Mouse (Mus musculus) large intestine, adult 2 months (tissue): ENCODE measurements at regions not wholly inside any gene's neighbourhood (a gene's known extent, or its start where the extent isn't known, plus 50 kb on each side); places are given as distances from the start of the nearest gene placed in this dataset.

ENCODE experiments used
- DNase-seq: peaks from one replicate; pipeline ENCODE4 v3.0.0-alpha.2; 2012; ENCODE audit warnings: low read depth, low spot score
- WGBS: fragments of 180-500 bp; shearing (Covaris S2); methylation state at CpG from one replicate; pipeline ENCODE4 v1.1.7; 2018; 5-methylcytosine and 5-hydroxymethylcytosine counted together

- no peak for DNase-seq
- WGBS: 53% methylated on average over 5 of the region's 5 CpGs
Measured at GRCm38 (mm10) chr4:105606731-105607130, 182.9 kb upstream of the Gm12728 start.

GRCm38 (mm10) chr4:105610917-105611316 lies 178.8 kb upstream of the Gm12728 start:
- no peak for DNase-seq
- 57% methylated on average over 6 of the region's 6 CpGs for WGBS

DNA sequence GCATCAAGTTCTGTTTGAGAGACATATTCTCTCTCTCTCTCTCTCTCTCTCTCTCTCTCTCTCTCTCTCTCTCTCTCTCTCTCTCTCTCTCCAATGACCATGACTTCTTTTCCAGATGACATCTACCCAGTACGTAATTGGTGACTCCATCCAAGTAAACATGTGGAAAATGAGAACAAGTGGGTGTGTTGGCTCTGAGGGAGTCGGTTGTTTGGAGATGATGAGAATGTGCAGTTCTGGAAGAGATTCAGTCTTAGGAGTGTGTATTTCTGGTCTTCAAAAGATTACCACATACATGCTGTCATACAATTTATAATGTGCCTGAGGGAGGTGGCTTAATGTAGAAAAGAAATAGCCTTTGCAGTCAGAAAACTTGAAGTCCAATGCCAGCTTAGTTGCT lies 175.3 kb upstream of the Gm12728 start:
- 60% methylated on average over 2 of the region's 2 CpGs for WGBS
- DNase-seq: no peak

GRCm38 (mm10) chr4:105626371-105627320 lies 163.0 kb upstream of the Gm12728 start:
- WGBS: 63% methylated on average over 14 of the region's 14 CpGs
- DNase-seq: no peak

GRCm38 (mm10) chr4:105629581-105629980 lies 160.1 kb upstream of the Gm12728 start:
- WGBS: 78% methylated on average over 4 of the region's 4 CpGs

DNA sequence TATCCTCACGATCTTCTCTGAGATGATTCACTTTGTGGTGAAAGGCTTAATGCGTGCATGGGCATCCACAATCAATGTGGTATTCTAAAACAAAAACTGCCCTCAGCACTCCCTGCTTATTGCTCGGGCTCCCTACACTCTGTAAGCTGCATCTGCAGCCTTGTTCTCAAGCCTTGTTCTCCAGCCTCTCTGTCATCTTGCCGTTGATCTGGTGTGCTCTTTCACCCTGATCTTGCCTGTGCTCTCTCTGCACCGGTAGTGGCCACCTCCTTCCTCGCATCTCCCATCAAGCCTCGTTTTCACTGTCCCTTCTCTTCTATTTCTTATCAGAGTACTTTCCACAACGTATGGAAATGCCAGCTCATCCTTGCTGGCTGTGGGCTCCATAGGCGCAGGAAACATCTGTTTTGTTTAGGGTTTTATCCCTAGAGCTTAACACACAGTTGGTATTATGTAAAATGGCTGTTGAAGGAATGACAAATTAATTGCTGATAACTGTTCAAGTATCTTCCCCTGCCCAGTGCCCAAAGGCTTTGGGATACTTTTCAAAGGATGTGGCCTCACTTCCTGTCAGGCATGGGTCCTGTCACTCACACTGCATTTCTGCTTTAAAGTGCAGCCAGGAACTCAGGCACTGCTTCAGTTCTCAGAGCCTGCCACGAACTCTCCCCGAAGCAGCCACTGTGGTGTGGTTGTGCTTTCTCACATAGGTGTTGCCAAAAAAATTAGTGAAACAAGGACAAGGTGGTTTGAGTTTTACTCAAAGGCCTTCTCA lies 158.9 kb upstream of the Gm12728 start:
- no peak for DNase-seq
- WGBS: 80% methylated on average over 11 of the region's 11 CpGs

More at GRCm38 (mm10) chr4:105629581-105629980, 160.1 kb upstream of the Gm12728 start:
- DNase-seq: no peak

GRCm38 (mm10) chr4:105632581-105633358 lies 156.9 kb upstream of the Gm12728 start:
- WGBS: 71% methylated on average over 7 of the region's 7 CpGs
- DNase-seq: no peak

DNA sequence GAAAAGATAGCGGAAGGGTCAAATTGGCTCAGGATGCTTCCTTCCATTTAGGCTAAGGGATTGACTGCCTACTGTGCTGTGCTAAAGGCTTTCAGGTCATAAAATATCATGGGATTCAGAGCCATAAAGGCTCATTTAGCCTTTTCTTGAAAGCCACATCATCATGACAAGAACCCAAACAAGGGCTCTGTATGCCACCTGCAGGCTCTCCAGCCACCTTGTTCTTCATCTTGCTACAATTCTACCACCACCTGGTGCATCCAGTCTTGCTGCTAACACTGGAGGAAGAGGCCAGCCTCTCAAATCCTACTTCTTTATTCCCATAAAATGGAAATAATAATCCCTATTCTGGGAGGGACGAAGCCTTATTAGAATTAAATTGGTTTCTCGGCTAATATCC lies 155.9 kb upstream of the Gm12728 start:
- no peak for DNase-seq
- 94% methylated on average over 3 of the region's 3 CpGs for WGBS

DNA sequence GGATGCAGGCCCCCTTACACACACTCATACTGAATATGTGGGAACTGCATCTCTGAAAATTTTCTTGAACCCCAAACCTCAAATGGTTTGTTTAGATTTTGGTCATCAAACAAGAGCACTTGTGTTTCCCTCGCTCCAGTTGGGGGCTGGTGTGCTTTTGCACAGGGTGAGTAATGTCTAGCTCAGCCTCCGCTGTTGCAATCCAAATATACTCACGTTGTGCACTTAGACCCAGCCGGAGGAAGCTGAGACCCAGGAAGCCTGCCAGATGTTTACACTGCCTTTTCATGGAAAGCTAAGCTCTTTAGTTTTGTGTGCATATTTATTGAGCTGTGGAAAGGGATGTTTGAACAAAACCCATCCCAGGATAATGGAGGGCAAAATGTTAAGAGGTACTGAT lies 148.9 kb upstream of the Gm12728 start:
- 12% methylated on average over 4 of the region's 4 CpGs for WGBS
- DNase-seq: no peak

DNA sequence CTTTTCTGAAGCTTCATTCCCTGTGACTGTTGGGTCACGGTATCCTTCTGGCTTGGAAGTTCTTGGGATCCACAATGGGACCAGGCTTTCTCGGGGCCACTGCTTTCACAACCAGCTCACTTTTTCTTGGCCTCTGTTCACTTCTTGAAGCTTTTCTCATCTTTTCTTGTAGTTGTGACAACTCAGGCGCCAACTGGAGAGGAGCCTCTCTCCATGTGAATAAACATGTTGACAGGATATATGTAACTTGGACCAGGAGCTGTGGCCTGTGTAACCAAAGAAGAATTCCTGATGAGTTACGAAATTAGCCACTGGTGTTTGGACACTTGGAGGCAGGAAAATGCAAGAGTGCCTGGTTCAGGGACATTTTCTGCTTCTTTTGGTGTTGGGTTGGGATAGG lies 148.1 kb upstream of the Gm12728 start:
- 69% methylated on average over 4 of the region's 4 CpGs for WGBS
- no peak for DNase-seq

DNA sequence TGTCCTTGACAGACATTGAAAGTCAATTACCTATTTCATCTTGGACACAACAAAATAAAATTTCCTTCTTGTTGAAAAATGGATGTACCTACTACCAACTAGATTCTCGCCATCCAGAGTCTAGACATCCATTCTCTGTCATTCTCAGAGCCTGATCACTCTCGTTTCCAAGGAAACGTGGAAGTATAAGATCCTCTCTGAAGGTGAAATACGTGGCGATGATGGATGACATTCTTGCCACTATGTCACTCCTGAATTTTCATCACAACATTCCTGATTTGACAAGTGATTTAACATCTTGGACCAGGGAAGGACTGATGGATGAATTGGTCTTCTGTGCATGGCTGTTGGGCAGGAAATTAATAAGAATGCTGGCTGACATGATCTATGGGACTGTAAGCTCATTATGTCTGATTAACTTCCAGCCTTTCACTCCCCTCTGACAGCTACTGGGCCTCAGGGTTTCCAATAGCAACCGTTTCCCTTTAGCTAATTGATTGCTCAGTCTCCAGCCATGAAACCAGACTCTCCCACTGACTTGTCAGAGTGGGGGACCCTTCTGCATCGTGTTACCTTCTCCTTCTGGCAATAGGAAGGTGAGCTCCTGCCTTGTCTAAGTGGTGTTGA lies 140.7 kb upstream of the Gm12728 start:
- WGBS: 74% methylated on average over 7 of the region's 7 CpGs
- DNase-seq: no peak

DNA sequence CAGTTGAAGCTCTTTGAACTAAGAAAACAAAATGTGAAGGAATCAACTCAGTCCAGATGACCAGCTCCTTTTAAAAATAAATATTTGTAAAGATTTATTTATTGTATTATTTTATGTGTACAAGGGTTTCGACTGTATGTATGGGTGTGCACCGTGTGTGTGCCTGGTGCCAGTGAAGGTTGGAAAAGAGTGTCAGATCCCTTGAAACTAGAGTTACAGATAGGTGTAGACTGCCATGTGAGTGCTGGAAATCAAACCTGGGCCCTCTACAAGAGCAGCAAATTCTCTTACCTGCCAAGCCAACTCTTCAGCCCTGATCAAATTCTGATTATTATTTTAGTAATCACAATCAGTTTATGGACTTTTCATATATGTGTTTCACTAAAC lies 140.2 kb upstream of the Gm12728 start:
- no peak for DNase-seq
- 66% methylated on average over 2 of the region's 2 CpGs for WGBS

GRCm38 (mm10) chr4:105656071-105656655 lies 133.5 kb upstream of the Gm12728 start:
- WGBS: 41% methylated on average over 5 of the region's 5 CpGs
- DNase-seq: no peak

DNA sequence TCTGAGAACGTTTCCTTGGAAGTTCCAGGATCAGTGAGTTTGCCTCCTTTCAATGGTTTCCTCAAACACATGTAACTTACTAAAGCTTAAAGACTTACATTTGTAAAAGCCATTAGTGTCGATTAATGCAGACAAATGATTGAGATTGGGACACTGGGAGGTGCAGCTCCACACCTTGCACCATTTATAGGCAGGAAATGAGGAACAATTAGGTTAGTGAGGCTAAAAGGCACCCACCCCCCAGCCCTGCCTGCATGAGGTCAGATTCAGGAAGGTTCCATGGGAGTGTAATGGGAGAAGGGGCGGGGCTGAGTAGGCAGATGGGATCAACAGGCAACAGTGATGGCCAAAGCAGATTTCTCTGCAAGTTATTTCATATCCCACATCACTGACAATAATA lies 131.1 kb upstream of the Gm12728 start:
- no peak for DNase-seq
- 68% methylated on average over 3 of the region's 3 CpGs for WGBS

DNA sequence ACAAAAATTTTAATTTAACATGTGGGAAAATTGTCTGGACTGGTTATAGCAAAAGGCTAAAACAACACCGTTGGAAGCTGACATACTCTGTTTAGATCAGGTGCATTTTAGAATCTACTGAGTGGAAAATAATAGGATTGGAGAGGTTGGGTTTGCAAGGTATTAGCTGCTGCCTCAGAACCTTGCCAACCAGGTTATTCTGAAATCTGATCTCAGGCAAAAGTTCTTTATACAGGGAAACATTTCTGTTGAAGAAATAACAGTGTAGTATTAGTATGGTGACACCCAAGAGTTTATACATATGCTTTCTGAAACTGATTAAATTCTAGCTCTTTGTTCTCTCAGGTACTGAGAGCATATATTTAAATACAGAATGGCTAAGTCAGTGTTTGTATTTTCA lies 113.0 kb upstream of the Gm12728 start:
- DNase-seq: no peak
- 75% methylated on average over 1 of the region's 1 CpGs for WGBS

- whole genome bisulfite sequencing: 56% methylated on average over 3 of the region's 3 CpGs
- no peak for DNase-seq
Measured at GRCm38 (mm10) chr4:105690716-105691115, 99.0 kb upstream of the Gm12728 start.

GRCm38 (mm10) chr4:105692380-105692779 lies 97.3 kb upstream of the Gm12728 start:
- WGBS: 64% methylated on average over 4 of the region's 4 CpGs
- DNase-seq: no peak

DNA sequence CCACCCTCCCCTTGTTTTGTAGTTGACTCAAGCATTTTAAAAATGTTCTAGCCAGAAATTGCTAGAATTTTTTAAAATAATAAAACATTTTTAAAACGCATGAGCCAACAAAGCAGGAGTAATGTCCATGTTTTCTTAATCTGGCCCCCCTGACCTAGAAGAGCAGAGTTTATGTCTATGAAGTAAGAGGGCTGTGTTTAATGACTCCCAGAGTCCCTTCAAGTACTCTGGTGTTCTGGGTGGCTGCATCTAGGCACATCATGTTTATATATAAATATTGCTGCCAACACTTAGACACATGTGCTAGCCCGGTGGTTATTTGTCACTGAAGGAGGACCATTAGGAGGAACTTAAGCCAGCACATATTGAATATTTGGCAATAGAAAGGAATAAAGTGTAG lies 93.8 kb upstream of the Gm12728 start:
- WGBS: 59% methylated on average over 2 of the region's 2 CpGs
- no peak for DNase-seq

DNA sequence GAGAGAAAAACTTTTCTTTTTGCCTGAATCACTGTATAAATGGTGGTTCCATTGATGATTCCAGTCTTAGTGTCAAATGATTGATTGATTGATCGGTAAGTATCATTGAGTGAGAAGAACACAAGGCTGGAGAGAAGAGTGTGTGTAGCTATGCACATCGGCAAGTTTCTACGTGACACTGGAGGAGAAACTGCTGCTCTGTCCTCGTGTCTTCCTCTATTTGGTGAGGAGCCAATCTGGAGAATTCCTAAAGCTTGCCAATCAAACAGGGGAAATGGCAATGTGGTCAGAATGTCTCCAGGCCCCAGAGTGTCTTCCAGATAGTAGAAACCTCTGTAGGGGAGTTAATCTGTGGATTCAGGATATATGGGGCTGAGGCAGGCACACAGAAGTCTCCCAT lies 92.5 kb upstream of the Gm12728 start:
- DNase-seq: no peak
- 88% methylated on average over 4 of the region's 4 CpGs for WGBS
